Mouse (Mus musculus) erythroblast, adult 5-6 weeks (primary cell): Measurements from ENCODE around the gene Cd300ld5. TPM values are rescaled to one million over a fixed set of nuclear protein-coding genes. Genes with fewer than 3 reads are reported as not detected.
"Not testable (repeated sequence)": the region's sequence is repeated elsewhere in the genome, so short reads cannot be mapped to it uniquely, and the experiment has no call there.

Experiments
- ATAC-seq: replicated peaks from 2 replicates; pipeline ENCODE4 v1.8.0; 2016; ENCODE audit warnings: moderate number of reproducible peaks, mild to moderate bottlenecking, moderate TSS enrichment, inconsistent platforms; ENCODE audit not compliant: poor library complexity, low FRiP score, severe bottlenecking
- total RNA-seq, 2 experiments: library from RNA; stranded (forward) in 1 of 2; stranded (reverse) in 1 of 2; fragments of 150-400 nt in 1 of 2; fragments of 200-764, 138-1000 nt in 1 of 2; gene quantifications; 2 replicates each; pipeline versions ENCODE4 v1.2.3 to v1.2.4; 2015 to 2017; ENCODE audit warnings: low replicate concordance in 2 of 2

Gene Cd300ld5
- 1.7 TPM in 1 of 2 replicates, not detected in the other for total RNA-seq (2015; ENCODE audit: low replicate concordance)
- total RNA-seq (2017; ENCODE audit: low replicate concordance) = not detected in 2 replicates

DNA sequence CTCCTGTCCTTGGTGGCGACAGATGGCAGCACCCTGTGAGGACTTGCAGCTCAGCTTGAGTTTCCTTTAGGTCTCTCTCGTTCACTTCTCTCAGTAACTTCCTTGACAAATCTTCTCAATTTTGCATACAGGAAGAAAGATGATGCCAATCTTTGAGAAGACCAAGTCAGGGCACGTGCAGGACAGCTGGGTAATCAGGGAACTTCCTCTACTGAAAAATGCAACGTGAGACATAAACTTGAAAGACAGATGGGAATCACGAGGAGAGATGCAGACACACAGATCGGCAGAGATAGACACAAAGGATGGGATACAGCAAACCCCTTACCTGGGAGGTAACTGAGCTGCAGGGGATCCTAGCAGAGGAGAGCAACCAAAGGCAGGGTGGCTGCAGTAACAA is at the start of gene Cd300ld5:
Gene Cd300ld5, minus strand, starts transcription at position 101 of the 400 bp plus-strand sequence.
- ATAC-seq = not testable (repeated sequence)

DNA sequence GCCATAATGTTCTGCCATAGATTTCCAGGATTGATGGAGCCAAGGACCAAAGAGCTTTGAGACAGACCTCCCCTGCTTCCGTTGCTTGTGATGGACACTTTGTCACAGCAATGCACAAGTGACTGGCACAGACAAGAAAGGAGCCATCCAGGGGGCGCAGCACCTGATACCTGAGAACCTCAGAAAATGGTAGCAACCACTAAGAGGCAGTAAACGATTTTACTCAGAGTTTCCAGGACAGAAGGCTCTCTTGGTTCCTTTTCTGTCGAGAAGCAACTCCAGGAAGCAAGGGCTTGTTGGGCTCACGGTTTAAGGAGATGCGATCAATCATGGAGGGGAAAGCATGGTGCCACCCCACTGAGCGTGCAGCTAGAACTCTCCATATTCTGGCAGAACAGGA is 48.6 kb upstream of the Cd300ld5 start:
- no peak for ATAC-seq

DNA sequence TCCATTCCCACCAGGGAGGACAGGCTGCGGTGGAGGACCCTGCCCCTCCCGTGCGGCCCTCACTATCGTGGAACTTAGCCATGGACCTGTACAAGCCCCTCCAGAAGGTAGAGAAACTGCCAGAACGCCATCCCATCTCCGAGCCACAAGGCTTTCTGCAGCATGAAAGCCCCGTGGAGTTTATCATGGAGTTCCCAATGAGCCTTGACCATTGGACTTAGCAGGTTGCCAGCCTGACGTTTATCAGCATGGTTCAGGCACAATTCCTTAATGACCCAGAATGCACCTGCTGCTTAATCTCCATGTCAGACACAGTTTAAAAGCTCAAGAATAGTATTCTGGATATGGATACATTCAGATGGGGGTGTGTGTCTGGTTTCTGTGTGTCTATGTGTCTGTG is 47.5 kb upstream of the Cd300ld5 start:
- no peak for ATAC-seq

DNA sequence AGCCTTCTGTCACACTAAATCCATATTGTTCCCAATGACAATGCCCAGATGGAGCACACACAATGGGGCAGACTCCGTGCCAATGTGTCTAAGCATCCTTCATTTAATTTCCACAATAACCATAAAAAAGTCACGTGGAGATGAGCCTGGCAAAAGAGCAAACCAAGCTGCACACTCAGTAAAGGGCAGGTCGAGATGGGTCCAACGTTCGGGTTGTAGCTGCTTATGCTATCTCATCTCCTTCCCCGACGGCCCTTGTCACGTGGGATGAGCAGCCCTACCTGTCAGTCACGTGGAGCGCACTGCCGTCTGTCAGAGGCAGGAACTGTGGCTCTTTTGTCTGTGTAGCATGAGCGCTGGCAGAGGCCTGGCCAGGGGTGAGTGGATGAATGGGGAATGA is 47.0 kb upstream of the Cd300ld5 start:
- no peak for ATAC-seq

DNA sequence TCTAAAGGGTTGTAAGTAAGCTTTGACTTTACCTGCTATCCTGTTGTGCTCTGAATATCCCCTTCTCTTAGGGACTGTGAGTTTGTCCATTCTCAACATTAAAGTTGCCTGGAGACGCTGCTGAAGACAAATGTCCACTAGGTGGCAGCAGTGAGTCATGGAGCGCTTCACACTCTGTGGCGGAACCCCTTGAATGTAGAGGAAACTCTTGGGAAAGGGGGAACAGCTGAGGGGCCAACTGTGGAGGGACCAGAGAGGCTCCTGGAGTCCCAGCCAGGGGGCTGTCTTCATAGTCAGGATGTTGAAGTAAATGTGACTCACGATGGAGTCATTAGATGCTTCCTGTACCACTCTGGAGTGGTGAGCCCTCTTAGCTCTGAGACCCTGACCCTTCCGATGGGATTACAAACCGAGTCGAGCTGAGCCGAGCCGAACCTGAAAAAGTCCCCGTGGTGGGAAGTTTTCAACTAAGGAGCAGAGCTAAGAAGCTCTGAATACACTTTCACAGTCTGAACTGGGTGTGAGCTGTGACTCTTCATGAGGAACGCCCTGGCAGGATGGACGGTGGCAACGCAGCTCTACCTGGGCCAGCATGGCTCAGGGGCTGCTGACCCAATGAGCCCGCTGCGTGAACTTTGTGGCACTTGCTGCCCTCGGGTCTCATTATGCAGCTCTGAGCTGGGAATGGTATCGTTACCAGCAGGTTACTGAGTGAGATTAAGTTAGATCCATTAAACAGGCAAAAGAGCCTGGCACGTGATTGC is 46.0 kb upstream of the Cd300ld5 start:
- peak; percentile 72 for ATAC-seq

DNA sequence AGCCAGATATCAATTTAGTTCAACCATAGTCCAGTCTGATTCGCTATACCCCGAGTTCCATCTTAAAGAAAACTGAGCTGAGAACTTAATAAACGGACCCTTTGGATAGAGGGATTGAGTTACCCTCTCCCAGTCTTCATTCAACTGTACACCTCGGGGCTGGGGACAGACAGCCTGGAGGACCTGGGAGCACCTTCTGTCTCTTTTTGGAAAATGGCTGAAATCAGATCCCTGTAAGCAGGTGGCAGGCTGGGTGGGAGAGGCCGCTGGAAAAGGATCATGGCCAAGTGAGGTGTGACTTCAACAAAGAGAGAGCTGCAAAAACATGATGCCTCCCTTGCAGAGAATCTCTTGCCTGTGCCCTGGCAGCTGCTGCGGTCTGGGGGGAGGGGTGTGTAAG is 44.6 kb upstream of the Cd300ld5 start:
- no peak for ATAC-seq

DNA sequence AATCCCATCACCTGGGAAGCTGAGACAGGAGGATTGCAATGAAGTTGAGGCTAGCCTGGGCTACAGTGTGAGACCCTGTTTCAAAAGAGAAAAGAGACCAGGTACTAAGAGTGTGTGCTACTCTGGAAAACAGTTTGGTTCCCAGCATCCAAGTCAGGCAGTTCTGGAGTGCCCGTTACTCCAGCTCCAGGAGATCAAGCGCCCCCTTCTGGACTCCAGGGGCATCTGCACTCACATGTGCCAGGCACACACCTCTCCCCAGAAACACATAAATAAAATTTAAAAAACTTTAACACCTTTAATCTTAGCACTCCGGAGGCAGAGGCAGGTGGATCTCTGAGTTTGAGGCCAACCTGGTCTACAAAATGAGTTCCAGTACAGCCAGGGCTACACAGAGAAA is 43.8 kb upstream of the Cd300ld5 start:
- no peak for ATAC-seq

DNA sequence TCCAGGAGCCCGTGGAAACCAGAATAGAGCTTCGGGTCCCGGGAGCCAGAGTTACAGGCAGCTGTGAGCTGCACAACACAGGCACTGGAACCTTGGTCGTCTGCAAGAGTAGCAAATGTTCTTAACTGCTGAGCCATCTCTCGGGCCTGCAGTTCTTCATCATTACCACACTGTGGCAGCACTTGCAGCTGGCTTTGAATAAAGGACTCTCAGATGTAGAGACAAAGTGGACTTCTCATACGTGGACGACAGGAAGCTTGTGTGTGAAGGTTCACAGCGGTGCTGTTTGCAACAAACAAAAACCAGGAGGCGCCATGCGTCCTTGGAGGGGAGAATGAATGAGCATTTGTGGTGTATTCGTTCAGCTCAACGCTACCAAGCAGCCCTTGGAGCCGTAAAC is 43.3 kb upstream of the Cd300ld5 start:
- no peak for ATAC-seq

DNA sequence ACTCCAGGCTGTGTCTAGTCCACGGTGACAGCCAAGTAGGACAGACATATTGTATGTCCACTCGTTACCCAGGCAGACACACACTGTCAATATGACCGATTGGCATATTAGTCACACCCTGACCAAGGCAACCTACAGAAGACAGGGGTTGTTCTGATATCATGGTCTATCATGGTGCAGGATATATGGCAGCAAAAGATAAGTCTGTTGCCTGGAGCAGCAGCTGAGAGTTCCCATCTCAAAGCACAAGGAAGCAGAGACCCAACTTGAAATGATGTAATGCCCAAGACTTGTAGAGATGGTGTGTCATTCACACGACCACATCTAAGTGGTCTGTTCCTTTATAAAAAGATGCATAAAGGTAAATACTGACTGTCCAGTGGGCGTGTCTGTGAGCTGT is 41.1 kb upstream of the Cd300ld5 start:
- ATAC-seq = no peak

DNA sequence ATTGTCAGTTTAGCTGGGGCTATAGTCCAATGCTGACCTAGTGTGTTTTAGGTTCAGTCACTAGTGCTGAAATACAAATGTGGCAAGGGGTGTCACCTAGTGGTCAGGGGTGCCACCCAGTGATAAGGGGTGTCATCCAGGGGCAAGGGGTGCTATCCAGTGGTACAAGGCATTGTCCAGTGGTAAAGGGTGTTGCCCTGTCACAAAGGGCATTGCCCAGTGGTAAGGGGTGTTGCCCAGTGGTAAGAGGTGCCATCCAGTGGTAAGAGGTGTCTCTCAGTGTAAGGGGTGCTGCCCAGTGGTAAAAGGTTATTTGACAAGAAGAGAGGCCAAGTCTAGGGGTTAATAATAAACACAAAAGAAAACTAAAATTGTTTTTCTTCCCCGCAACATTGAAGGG is 39.9 kb upstream of the Cd300ld5 start:
- ATAC-seq = no peak

DNA sequence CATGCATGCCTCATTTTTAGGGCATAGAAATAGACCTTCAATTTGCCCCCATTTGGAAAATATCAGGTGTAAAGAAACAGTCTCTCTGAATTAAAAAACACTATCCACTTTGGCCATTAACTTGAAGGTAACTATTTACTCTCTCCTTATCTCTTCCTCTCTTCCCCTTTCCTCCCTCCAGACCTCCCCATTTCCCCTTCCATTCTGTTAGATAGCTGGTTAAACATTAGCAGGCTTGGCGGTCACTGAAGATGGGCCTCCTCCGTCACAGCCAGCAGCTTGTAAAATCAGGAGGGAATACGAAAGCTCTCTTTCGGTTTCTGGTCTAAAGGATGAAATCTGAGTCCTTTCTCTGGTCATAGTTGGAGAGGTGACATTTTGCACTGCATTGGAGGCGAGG is 38.3 kb upstream of the Cd300ld5 start:
- no peak for ATAC-seq

DNA sequence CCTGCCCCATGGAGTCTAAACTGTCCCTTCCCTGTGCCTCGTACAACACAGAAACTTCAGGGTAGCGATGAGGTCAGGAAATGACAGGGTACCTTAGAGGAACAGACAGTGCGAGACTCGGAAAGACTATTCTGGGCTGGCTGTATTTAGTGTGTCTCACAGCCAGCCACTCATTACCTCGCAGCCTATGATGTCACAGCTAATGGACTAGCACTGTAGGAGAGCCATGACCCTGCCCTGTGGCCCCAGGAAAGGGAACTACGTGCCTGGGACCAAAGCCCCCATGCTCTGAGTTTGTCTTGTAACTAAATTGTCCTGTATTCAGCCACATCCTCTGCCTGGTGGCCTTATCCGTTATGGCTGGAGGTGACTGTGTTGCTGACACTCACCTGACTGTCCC is 37.8 kb upstream of the Cd300ld5 start:
- no peak for ATAC-seq

DNA sequence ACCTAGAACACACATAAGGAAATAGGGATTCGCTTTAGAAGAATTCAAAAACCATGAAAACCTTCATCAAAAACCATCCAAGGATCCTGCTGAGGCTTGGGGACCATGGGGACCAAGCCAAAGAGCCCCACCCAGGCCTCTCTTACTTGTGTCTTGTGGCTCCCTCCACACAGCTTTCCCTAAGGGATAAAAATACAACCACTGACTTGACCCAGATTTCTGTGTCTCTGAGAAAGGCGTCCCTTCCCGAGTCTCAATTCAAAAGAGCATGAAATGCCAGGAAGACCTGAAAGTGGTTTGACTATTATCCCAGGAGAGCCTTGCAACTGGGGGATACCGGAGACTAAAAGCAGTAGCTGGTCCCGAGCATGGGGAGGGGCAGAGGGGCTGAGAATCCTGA is 35.4 kb upstream of the Cd300ld5 start:
- no peak for ATAC-seq

DNA sequence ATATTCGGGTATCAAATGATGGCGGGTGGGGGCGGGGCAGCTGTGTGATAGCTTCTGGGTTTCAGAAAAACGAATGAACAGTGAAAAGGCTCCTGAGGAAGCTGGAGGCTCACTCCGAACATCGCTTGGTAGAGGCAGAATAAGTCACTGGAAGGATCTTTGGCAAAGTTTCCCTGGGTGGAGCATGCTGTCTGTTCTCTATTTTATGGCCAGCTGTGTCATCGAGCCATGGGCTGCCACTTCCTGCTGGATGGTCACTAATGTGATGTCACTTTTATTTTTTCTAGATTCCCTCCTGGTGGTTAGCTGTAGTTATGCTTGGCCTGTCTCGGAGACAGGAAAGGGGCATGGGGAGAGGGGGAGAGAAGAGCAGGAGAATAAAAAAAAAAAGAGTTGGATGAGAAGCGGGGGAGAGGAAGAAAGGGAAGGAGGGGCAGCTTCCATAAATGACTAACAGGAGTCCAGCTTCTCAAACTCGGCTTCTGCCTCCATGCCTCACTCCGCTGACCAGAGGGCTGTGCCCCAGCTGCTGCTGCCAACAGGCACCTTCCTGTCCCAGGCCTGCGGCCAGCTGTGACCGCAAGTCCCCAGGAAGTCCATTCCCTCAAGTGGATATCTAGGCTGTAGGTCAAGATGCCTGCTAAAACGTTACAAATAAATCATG is 34.2 kb upstream of the Cd300ld5 start:
- ATAC-seq = no peak

DNA sequence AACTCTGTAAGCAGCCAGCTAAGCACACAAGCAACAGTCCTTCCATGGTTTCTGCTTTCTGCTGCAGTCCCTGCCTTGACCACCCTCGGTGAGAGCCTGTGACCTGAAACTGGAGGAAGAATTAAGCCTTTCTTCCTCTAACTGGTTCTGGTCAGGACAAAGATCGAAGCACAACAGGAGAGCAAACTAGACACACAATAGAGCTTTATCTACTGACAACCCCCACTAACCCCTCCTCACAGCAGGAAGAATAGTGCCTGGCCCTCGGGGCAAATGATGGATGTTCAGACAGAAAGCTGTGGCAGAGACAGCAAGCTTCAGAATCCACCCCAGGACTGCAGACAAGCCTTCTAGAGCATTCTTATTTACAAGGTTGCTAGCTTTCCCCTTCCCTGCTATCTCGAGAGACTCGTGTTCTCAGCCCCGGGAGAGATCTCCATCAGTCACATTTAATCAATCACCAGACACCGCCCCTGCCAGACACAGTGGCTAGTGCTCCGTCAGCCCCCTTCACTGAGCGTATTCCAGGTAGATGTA is 33.5 kb upstream of the Cd300ld5 start:
- no peak for ATAC-seq

DNA sequence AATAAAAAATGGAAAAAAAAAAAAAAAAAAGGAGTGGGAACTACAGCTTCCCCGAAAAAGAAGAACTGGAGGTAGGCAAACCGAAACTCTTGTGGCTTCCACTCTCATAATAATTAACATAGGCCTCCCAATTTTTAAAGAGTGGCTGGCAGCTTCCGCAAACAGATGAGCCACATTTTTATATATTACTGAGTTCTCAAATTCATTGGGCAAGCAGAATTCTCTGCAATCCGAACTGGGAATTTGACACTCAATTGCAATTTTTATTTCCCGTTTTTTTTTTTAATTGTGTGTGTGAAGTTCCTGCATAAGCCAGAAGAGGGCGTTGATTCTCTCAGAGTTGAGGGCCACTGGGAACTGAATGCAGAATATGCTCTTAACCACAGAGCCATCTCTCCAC is 29.2 kb upstream of the Cd300ld5 start:
- ATAC-seq = no peak

DNA sequence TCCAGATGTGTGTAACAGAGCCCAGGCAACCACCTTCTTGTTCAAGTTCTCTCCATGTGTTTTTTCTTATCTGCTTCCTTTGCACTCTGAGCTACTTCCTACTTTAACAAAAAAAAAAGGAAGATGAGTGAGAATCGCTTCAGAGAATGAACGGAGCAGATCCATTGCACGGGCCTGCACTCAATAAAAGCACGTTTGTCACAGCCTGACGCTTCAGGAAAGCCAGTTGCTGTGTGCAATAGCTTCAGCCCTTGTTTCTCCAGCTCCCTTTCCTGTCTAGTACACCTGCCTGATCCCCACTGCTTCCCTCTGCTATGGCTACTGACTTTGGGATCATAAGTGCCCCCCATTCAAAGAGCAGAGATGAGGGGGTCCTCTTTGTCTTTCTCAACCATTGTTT is 24.5 kb upstream of the Cd300ld5 start, which contains the start of gene Cd300e:
Gene Cd300e, minus strand, starts transcription at position 101 of the 400 bp plus-strand sequence.
- no peak for ATAC-seq

DNA sequence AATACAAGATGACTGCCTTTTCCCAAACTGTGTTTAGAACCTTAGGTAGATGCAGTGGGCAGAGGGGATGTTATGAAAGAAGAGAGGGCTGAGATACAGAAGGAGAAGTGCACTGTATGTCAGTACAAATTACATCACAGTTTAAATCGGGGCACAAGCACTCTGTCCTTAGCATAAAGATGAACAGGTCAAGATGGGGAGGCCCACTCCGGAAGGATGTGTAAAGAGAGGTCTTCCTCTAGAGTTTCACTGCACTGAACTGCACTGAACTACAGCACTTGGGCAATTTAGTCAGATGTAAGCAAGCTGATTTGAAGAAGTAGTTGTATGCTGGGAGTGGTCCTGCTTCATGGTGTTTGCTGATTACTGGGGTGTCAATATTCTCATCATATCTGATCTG is 22.2 kb upstream of the Cd300ld5 start:
- ATAC-seq = no peak

DNA sequence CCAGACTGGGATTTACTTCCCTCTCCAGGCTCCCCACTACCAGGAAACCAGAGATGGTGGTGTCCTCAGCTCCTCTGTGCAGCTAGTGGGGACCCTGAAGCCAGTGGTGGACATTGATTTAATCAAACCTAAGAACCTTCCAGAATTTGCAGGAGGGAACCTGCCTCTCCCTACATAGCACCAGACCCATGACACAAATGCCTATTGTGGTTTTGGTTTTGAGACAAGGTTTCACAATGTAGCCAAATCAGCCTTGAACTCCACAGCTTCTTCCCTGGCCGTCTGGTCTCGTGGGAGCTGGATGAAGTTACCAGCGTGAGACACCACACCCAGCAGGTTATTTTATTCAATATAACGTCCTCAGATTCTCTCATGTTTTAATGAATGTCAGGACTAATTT is 21.1 kb upstream of the Cd300ld5 start:
- ATAC-seq = no peak

DNA sequence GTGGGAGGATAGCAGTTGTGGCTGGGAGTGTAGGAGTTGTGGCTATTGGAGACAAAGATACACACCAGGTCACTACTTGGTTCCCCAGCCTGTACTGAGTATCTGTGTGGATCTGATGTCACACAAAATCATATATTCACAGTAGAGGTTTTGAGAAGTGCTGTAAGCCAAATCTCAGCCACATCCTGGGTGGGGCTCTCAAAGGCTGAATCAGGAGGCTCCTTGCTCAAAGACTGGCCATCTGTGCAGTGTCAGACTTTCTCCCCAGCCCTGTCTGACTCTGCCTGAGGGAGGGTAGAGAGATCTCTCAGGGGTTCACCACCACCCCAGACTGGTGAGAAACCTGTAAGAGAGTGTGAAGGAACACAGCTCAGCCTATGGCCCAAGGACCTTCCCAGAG is 17.0 kb upstream of the Cd300ld5 start:
- no peak for ATAC-seq

DNA sequence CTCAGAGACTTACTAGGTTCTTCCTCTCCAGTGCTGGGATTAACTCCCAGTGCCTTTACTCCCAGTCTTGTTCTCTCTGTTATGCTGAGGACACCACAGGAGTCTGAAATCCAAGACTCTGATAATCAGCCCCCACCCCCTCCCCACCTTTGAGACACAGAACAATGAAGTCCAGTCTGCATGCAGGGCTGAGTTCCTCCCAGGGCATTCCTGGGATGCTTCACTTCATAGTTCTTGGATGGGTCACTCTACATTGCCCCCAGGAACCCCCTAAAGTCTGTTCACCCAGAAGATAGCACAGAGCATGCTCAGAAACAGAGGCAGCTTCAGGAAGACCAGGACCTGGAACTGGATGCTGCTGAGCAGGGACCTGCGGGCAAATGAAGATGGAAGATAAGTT is 15.4 kb upstream of the Cd300ld5 start:
- no peak for ATAC-seq
